Mouse (Mus musculus) heart, embryonic 12.5 days (tissue): ENCODE measurements around the gene Jaml. TPM values are rescaled to one million over a fixed set of nuclear protein-coding genes. Genes with fewer than 3 reads are reported as not detected.
A peak's percentile ranks its signal among the peaks of the same experiment; 100 is the strongest.

ENCODE experiments used
- ATAC-seq: fragments of 200-750 bp; cut with Nextera tagmentation; 2 replicates; pipeline ENCODE4 v1.8.0; 2017; ENCODE audit warnings: moderate TSS enrichment, moderate library complexity; ENCODE audit not compliant: insufficient number of reproducible peaks, low FRiP score
- H3K27ac ChIP-seq: fragments of 300-500 bp; sonication (generic); 2 replicates; pipeline ENCODE4 v1.5.1; 2016; ENCODE audit warnings: mild to moderate bottlenecking, moderate library complexity; ENCODE audit not compliant: poor library complexity, severe bottlenecking
- H3K27me3 ChIP-seq: fragments of 300-500 bp; sonication (generic); replicated peaks from 2 replicates; pipeline ENCODE4 v1.6.1; 2016; ENCODE audit warnings: mild to moderate bottlenecking, moderate library complexity
- H3K36me3 ChIP-seq: fragments of 300-500 bp; sonication (generic); 2 replicates; pipeline ENCODE4 v1.6.1; 2016; ENCODE audit warnings: mild to moderate bottlenecking, moderate library complexity
- H3K4me1 ChIP-seq: fragments of 300-500 bp; sonication (generic); replicated peaks from 2 replicates; pipeline ENCODE4 v1.6.1; 2016; ENCODE audit warnings: mild to moderate bottlenecking
- H3K4me2 ChIP-seq: fragments of 300-500 bp; sonication (generic); 2 replicates; pipeline ENCODE4 v1.6.1; 2016; ENCODE audit warnings: mild to moderate bottlenecking, moderate library complexity
- H3K4me3 ChIP-seq: fragments of 300-500 bp; sonication (generic); 2 replicates; pipeline ENCODE4 v1.5.1; 2016; ENCODE audit warnings: mild to moderate bottlenecking
- H3K9ac ChIP-seq: fragments of 300-500 bp; sonication (generic); 2 replicates; pipeline ENCODE4 v1.6.1; 2016; ENCODE audit warnings: mild to moderate bottlenecking, moderate library complexity
- H3K9me3 ChIP-seq: fragments of 300-500 bp; sonication (generic); replicated peaks from 2 replicates; pipeline ENCODE4 v1.6.1; 2016; ENCODE audit warnings: mild to moderate bottlenecking, moderate library complexity
- WGBS: fragments of 180-500 bp; shearing (Covaris S2); methylation state at CpG from one replicate; pipeline ENCODE4 v1.1.7; 2016; 5-methylcytosine and 5-hydroxymethylcytosine counted together
- polyA plus RNA-seq: library from polyadenylated mRNA; unstranded; fragments of >200 nt; fragmentation: Nextera tagmentation; extraction: Ambion mirVana; gene quantifications from 2 replicates; pipeline ENCODE4 v1.2.1, GENCODE M21; 2016

Jaml gene
- polyA plus RNA-seq, 1 experiment from 2014 or later: 0.51 TPM

GRCm38 (mm10) chr9:45084556-45084955 is 5.6 kb downstream of the Jaml start:
- H3K9me3 ChIP-seq: no peaks in the 10 kb centered on the region
- peaks cover 13% of the 10 kb centered on the region; the same call in 1 of the 2 replicates for H3K27me3 ChIP-seq
- H3K27ac ChIP-seq: no peak overlapping the region
- H3K4me3 ChIP-seq: no peak overlapping the region
- 57% methylated on average over 5 of the region's 5 CpGs for WGBS
- H3K36me3 ChIP-seq: no peaks in the 10 kb centered on the region
- ATAC-seq: no peak
- no peak overlapping the region for H3K4me2 ChIP-seq
- no peaks in the 10 kb centered on the region for H3K4me1 ChIP-seq
- H3K9ac ChIP-seq: no peak overlapping the region

DNA sequence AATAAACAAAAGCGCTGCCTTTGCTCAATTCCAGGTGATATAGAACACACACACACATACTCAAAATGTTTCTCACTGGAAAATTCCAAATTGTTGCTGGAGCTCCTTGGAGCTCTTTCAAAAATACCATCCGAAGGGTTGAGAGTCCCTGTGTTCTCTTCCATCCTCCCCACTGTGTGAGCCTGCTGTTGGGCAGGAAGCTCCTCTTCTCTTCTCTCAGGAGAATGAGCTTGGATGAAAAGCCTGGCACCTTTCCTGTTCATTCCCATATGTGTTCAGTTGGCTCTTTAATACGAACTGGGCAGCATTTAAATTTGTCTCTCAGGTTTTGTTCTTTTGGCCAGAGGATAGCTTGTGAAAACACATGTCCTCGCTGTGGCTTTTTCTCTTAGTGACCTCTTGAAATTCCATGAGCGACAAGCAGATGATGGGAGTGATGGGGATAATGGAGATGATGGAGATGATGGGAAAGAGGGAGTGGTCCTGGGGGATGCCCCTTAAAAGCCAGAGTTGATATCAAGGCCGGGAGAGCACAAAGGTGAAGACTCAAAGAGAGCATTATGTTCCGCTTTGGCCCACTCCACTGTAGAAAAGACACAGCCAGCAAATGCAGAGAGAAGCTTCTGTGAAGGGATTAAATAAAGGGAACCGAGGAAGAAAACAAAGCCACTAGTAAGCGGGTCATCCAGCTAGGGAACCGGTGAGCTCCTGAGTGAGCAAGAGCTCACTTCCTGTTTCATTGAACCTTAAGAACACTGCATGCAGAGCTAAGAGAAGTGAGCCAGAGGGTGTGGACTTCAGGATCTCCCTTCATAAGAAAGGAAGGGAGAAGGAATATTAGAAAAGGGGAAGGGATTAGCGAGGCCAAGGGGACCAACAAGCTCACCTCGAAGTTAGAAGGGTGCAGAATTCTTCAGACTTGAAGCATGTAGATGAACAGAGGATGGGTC is 7.0 kb downstream of the Jaml start:
- Histone ChIP-seq H3K4me2 (no peak overlapping the region), H3K27me3 (peaks cover 13% of the 10 kb centered on the region; the same call in 1 of the 2 replicates), H3K4me1 (no peaks in the 10 kb centered on the region), H3K27ac (no peak overlapping the region), H3K36me3 (no peaks in the 10 kb centered on the region), H3K4me3 (no peak overlapping the region), H3K9me3 (no peaks in the 10 kb centered on the region), H3K9ac (no peak overlapping the region)
- ATAC-seq: no peak
- WGBS: 69% methylated on average over 12 of the region's 12 CpGs

- ATAC-seq: no peak
- Histone ChIP-seq H3K27me3 (0 out of 2 replicates have a peak, but pooled peaks cover 3% of the 10 kb centered on the region), H3K9ac (no peak overlapping the region), H3K9me3 (no peaks in the 10 kb centered on the region), H3K4me1 (peaks cover 8% of the 10 kb centered on the region), H3K4me2 (no peak overlapping the region), H3K36me3 (no peaks in the 10 kb centered on the region), H3K27ac (no peak overlapping the region), H3K4me3 (no peak overlapping the region)
Observed at GRCm38 (mm10) chr9:45088040-45088439, 9.1 kb downstream of the Jaml start.

DNA sequence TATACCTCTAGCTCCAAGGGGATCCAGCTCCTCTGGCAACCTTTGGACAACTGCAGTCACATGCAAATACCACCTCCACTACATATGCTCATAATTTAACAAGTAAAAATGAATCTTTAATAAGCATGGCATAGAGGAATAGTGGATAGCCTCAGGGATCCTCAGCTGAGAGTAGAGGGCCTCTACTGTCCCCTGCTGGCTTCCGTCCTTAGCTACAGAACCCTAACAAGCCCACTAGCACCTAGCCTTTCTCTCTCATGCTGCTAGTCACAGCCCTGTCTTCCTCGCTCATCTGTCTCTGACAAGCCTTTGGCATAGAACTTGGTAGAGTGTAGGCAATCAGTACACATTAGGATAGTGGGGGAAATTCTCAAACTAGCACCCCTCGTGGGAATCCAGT is 11.8 kb downstream of the Jaml start:
- Histone ChIP-seq H3K9ac (no peak overlapping the region), H3K4me3 (no peak overlapping the region), H3K27me3 (0 out of 2 replicates have a peak, but pooled peaks cover 3% of the 10 kb centered on the region), H3K4me1 (peaks cover 8% of the 10 kb centered on the region), H3K4me2 (no peak overlapping the region), H3K27ac (no peak overlapping the region), H3K9me3 (no peaks in the 10 kb centered on the region), H3K36me3 (no peaks in the 10 kb centered on the region)
- no peak for ATAC-seq
- 58% methylated on average over 3 of the region's 3 CpGs for WGBS

- H3K9me3 ChIP-seq: no peaks in the 10 kb centered on the region
- H3K36me3 ChIP-seq: no peaks in the 10 kb centered on the region
- WGBS: 45% methylated on average over 4 of the region's 4 CpGs
- no peak overlapping the region for H3K9ac ChIP-seq
- H3K4me1 ChIP-seq: peaks cover 8% of the 10 kb centered on the region
- no peak overlapping the region for H3K4me3 ChIP-seq
- no peak overlapping the region for H3K4me2 ChIP-seq
- H3K27ac ChIP-seq: peak overlapping the region; percentile 54; the same call in 1 of the 2 replicates
- ATAC-seq: no peak
- no peaks in the 10 kb centered on the region for H3K27me3 ChIP-seq
Observed at GRCm38 (mm10) chr9:45092641-45093040, 13.7 kb downstream of the Jaml start.

- no peak overlapping the region for H3K9ac ChIP-seq
- no peaks in the 10 kb centered on the region for H3K36me3 ChIP-seq
- 75% methylated on average over 6 of the region's 6 CpGs for WGBS
- H3K27me3 ChIP-seq: no peaks in the 10 kb centered on the region
- H3K27ac ChIP-seq: no peak overlapping the region
- no peak overlapping the region for H3K4me2 ChIP-seq
- H3K4me1 ChIP-seq: peaks cover 8% of the 10 kb centered on the region
- H3K9me3 ChIP-seq: no peaks in the 10 kb centered on the region
- H3K4me3 ChIP-seq: no peak overlapping the region
- ATAC-seq: no peak
Observed at GRCm38 (mm10) chr9:45095149-45095937, 16.4 kb downstream of the Jaml start.

- Histone ChIP-seq H3K9me3 (no peaks in the 10 kb centered on the region), H3K4me1 (peaks cover 6% of the 10 kb centered on the region), H3K27me3 (0 out of 2 replicates have a peak, but pooled peaks cover 4% of the 10 kb centered on the region), H3K4me3 (no peak overlapping the region), H3K36me3 (no peaks in the 10 kb centered on the region), H3K9ac (no peak overlapping the region), H3K4me2 (no peak overlapping the region), H3K27ac (no peak overlapping the region)
- 83% methylated on average over 5 of the region's 5 CpGs for WGBS
- ATAC-seq: no peak
Observed at GRCm38 (mm10) chr9:45097877-45098276, 18.9 kb downstream of the Jaml start.

- Histone ChIP-seq H3K4me3 (no peak overlapping the region), H3K4me2 (no peak overlapping the region), H3K27ac (no peak overlapping the region), H3K9ac (no peak overlapping the region), H3K36me3 (no peaks in the 10 kb centered on the region), H3K4me1 (peaks cover 10% of the 10 kb centered on the region), H3K9me3 (no peaks in the 10 kb centered on the region), H3K27me3 (0 out of 2 replicates have a peak, but pooled peaks cover 4% of the 10 kb centered on the region)
- 25% methylated on average over 3 of the region's 3 CpGs for WGBS
- ATAC-seq: no peak
Observed at GRCm38 (mm10) chr9:45098426-45098825, 19.4 kb downstream of the Jaml start.

DNA sequence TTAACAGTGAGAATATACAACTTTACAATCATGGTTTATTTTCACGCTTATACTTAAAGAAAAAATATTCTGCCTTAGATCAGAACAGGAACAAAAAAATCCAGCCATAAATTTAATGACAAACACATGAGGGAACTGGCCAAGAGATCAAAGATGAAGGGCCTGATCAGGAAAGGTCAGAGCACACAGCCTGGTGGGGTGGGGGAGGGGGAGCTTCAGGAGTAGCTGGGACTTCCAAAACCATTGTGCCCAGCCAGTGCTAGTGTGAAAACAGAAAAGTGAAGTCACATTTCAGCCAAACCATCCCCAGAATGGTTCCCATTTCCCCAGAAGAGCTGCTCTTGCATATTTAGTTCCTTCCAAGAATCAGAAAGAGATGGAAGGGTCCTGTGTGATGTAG is 23.5 kb downstream of the Jaml start:
- Histone ChIP-seq H3K9me3 (no peaks in the 10 kb centered on the region), H3K27ac (no peak overlapping the region), H3K36me3 (no peaks in the 10 kb centered on the region), H3K4me3 (no peak overlapping the region), H3K4me1 (peaks cover 14% of the 10 kb centered on the region), H3K9ac (no peak overlapping the region), H3K27me3 (0 out of 2 replicates have a peak, but pooled peaks cover 4% of the 10 kb centered on the region), H3K4me2 (no peak overlapping the region)
- WGBS: 82% methylated on average over 1 of the region's 1 CpGs
- ATAC-seq: no peak

DNA sequence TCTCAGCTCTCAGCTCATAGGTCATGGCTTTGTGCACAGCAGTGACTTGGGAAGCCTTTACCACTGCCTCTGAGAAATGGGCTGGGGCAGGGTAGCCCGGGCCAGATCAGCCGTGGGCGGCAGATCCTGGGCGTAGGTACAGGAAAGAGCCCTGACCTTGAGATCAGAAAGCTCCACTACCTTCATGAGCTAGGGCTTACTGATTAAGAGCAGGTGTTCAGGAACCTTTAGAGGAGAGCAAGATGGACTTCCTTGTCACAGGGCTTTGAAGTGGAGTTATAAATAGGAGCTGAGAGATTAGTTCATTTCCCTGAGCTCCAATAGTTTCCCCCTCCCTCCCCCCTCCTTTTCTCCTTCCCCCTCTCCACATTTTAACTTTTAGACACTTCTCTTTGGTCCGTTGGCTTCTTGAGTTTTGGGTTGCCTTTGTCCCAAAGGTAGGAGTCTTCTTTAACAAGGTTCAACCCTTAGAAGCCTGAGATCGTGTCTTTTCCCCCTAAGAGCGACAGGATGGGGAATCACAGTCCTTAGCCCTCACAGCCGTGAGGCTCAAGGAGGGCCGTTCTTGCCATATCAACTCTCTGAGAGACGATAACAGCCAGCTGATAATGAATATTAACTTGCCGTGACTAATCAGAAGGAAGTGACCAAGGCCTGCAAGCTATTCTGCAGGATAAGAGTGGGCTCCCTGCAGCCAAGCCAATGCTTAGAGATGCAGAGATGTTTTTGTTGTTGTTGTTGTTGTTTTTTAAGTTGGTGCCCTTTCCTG is 24.4 kb downstream of the Jaml start:
- no peak overlapping the region for H3K27ac ChIP-seq
- no peak for ATAC-seq
- H3K4me1 ChIP-seq: peaks cover 14% of the 10 kb centered on the region
- WGBS: 19% methylated on average over 11 of the region's 11 CpGs
- no peaks in the 10 kb centered on the region for H3K36me3 ChIP-seq
- no peak overlapping the region for H3K4me3 ChIP-seq
- H3K4me2 ChIP-seq: peak overlapping the region; percentile 8
- H3K9me3 ChIP-seq: no peaks in the 10 kb centered on the region
- H3K9ac ChIP-seq: no peak overlapping the region
- 0 out of 2 replicates have a peak, but pooled peaks cover 4% of the 10 kb centered on the region for H3K27me3 ChIP-seq
